Mouse (Mus musculus) heart, postnatal 25 days (tissue): ENCODE measurements at regions not wholly inside any gene's neighbourhood (a gene's known extent, or its start where the extent isn't known, plus 50 kb on each side); places are given as distances from the start of the nearest gene placed in this dataset.
A peak's percentile ranks its signal among the peaks of the same experiment; 100 is the strongest.

ENCODE experiments used
- DNase-seq: peaks from one replicate; pipeline ENCODE4 v3.0.0; 2022; ENCODE audit warnings: low spot score
- intact Hi-C: fragments of 180-260 bp; cut with DNase I; formaldehyde crosslinking; loops from one replicate; pipeline ENCODE4 v1.15.1; 2025

DNA sequence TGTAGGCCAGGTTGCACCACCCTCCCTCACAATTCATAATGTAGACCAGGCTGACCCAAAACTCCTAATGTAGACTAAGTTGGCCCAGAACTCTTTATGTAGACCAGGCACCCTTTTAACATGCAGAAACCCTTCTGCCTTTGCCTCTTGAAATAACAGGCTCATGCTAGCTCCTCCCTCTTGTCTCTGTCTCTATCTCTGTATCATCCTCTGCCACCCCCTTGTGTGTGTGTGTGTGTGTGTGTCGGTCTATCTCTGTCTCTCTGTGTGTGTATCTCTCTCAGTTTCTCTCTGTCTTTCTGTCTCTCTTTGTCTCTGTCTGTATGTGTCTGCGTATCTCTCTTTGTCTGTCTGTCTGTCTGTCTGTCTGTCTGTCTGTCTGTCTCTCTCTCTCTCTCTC, 51.5 kb upstream of the Otos start:
- no peak for DNase-seq
- intact Hi-C loops = no loop called here

DNA sequence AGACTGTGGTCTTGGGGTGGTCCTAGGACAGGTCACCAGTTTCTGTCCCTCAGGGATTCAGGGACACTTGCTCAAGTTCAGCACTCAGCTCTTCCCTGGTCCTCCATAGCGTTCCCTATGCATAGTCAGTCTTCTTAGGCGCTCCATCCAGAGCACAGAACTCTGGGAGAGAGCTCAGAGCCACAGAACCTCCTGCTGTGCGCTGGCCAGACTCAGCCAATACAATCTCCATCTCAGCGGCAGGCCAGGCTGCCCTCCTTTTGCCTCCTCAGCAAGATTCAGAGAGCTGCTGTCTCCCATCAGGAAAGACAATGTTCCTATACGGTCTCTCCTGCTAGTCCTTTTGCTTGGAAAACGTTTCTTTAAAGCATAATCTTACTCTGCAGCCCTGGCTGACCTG, 51.1 kb upstream of the Otos start:
- no peak for DNase-seq
- intact Hi-C loops = loop anchor here (2.0 to 5.0 kb wide), 4 partner anchors 25 to 193 kb away; no protein-coding TSS in a partner anchor

DNA sequence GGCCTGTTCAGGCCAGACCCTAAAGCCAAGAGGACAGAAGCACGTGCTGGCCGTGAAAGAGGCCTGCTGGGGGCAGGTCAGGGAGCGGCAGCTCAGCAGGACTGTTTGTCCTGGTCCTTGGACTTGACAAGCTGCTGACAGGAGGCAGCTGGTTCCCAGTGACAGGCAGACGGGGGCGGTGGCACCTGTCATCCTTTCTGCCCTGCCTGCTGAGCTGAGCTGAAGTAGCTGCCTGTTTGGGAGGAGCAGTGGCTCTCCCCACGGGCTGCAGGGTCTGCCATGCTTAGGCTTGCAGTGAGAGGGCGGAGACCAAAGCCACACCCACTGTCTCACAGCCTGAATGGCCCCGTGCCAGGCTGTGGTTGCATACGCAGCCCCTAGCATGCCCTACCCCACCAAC, 50.4 kb upstream of the Otos start:
- intact Hi-C loops = loop anchor here (2.0 to 5.0 kb wide), 4 partner anchors 26 to 193 kb away; no protein-coding TSS in a partner anchor
- DNase-seq = peak; percentile 55

DNA sequence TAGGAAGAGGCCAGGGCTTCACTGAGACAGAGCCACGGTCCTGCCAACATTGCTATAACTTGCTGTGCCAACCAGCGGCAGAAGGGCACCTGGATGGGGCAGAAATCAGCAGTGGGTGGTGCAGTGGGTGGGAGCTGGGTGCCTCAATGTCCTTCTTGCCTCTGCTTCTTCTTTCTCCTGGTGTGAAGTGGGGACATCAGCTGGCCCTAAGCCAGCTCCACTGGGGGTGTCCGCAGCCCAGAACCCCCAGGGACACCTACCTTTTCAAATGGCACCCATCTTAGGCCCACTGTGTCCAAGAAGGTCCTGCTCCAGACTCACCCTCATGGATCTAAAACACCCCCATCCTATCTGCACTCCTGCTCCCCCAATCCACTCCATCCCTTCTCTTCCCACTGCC, 49.9 kb upstream of the Otos start:
- no peak for DNase-seq

More for the DNA sequence above, 49.9 kb upstream of the Otos start:
- intact Hi-C loops = loop anchor here (2.0 to 5.0 kb wide), 4 partner anchors 26 to 194 kb away; no protein-coding TSS in a partner anchor
